In genomic region chr4:57956029-57956960, GRCm38 (mm10) we compare ENCODE assay signal across 8 mouse cellular contexts. TPM values are rescaled to one million over a fixed set of nuclear protein-coding genes. Genes with fewer than 3 reads are reported as not detected.
DNase-seq lines count a peak whose midpoint lies in the region; ATAC-seq lines count a peak whose summit lies in the region.

TSS of gene Txn1 (minus strand) at chr4:57956411.

- ATAC-seq in forebrain, embryonic 14.5 days = peak; percentile 97
- peak; percentile 97 for ATAC-seq in neural tube, embryonic 15.5 days (ENCODE audit: low FRiP score)

- H3K4me2 ChIP-seq in forebrain, embryonic 14.5 days (ENCODE audit: low read length) = peak within 1 kb of the TSS; percentile 72
- peak within 1 kb of the TSS; percentile 83 for H3K4me2 ChIP-seq in neural tube, embryonic 15.5 days

- H3K27me3 ChIP-seq in forebrain, embryonic 14.5 days (replicated peaks; ENCODE audit: control insufficient read depth, insufficient read depth, low read length) = no peaks in the 10 kb centered on the region
- H3K27me3 ChIP-seq in neural tube, embryonic 15.5 days (replicated peaks) = 0 out of 2 replicates have a peak, but pooled peaks cover 7% of the 10 kb centered on the region

- DNase-seq in ES-CJ7 (ENCODE audit: low read depth, low spot score) = peak; percentile 98
- peak; percentile 96 for DNase-seq in cerebellum, adult 11 months
- DNase-seq in forebrain, embryonic 14.5 days (ENCODE audit: low spot score) = peak; percentile 97
- DNase-seq in heart, postnatal 14 days = peak; percentile 99 to 100
- DNase-seq in layer of hippocampus, adult 11-12 months (ENCODE audit: low spot score) = peak; percentile 96
- peak; percentile 97 to 98 for DNase-seq in lung, adult 18-20 months
- peak; percentile 95 for DNase-seq in testis, postnatal 14 days (ENCODE audit: low spot score)

- peak within 1 kb of the TSS; percentile 85 for H3K27ac ChIP-seq in forebrain, embryonic 14.5 days (ENCODE audit: low read depth, low read length)
- H3K27ac ChIP-seq in neural tube, embryonic 15.5 days (replicated peaks) = peak within 1 kb of the TSS; percentile 85

- H3K9me3 ChIP-seq in forebrain, embryonic 14.5 days (replicated peaks; ENCODE audit: control insufficient read depth, low read length) = no peaks in the 10 kb centered on the region
- no peaks in the 10 kb centered on the region for H3K9me3 ChIP-seq in neural tube, embryonic 15.5 days (replicated peaks)

- peaks cover 6% of the 10 kb centered on the region for H3K36me3 ChIP-seq in forebrain, embryonic 14.5 days (ENCODE audit: control insufficient read depth, insufficient read depth, low read length)
- peaks cover 6% of the 10 kb centered on the region for H3K36me3 ChIP-seq in neural tube, embryonic 15.5 days

- WGBS in forebrain, embryonic 14.5 days = under 1% methylated on average over 69 of the region's 71 CpGs
- under 1% methylated on average over 70 of the region's 71 CpGs for WGBS in neural tube, embryonic 15.5 days

- peak within 1 kb of the TSS; percentile 79 for H3K9ac ChIP-seq in forebrain, embryonic 14.5 days (ENCODE audit: low read length)
- peak within 1 kb of the TSS; percentile 74 for H3K9ac ChIP-seq in neural tube, embryonic 15.5 days (replicated peaks)

- peak within 1 kb of the TSS; percentile 82 for H3K4me3 ChIP-seq in forebrain, embryonic 14.5 days (ENCODE audit: low read depth, low read length)
- peak within 1 kb of the TSS; percentile 65 for H3K4me3 ChIP-seq in neural tube, embryonic 15.5 days (replicated peaks)

- peaks cover 10% of the 10 kb centered on the region for H3K4me1 ChIP-seq in forebrain, embryonic 14.5 days (ENCODE audit: control insufficient read depth, insufficient read depth, low read length)
- H3K4me1 ChIP-seq in neural tube, embryonic 15.5 days = peaks cover 33% of the 10 kb centered on the region

- intact Hi-C loops in heart, postnatal 14 days (cut with DNase I) = loop anchor here (5.0 kb wide), 1 partner anchor 121 kb away; no protein-coding TSS in a partner anchor

RNA-seq across cellular contexts. Expression of gene Txn1, which starts in this region (rescaled TPM):
- polyA plus RNA-seq in forebrain, embryonic 14.5 days (2014; fragmentation: Nextera tagmentation; extraction: Ambion mirVana) = 311 and 362 TPM in 2 replicates
- 100 to 1,000 TPM; 129 to 140 TPM for total RNA-seq in heart, postnatal 14 days (2021)
- polyA plus RNA-seq in neural tube, embryonic 15.5 days (2015; fragmentation: Nextera tagmentation; extraction: Ambion mirVana) = 325 and 355 TPM in 2 replicates

Comparison
In these comparisons a context has a peak if more than half of its experiments do, and no peak if none do; other contexts are left out.
1. Peak in every context shown above with its lines: DNase-seq, ATAC-seq, H3K4me3 ChIP-seq and H3K27ac ChIP-seq.